Mouse (Mus musculus) CH12.LX (cell line): ENCODE measurements around the gene Mad1l1.

Experiments
- CTCF ChIP-seq, 2 experiments: IDR thresholded peaks in 1 of 2; conservative IDR thresholded peaks in 1 of 2; 2 replicates each; pipeline ENCODE4 v1.5.1; 2011 to 2012; ENCODE audit warnings: low read depth in 2 of 2, low read length in 2 of 2, improper control_type of control experiment in 1 of 2, inconsistent platforms in 1 of 2, mild to moderate bottlenecking in 1 of 2, moderate library complexity in 1 of 2
- EP300 ChIP-seq: IDR thresholded peaks from 2 replicates; pipeline ENCODE4 v1.6.1; 2011; ENCODE audit warnings: low read length, improper control_type of control experiment
- ETS1 ChIP-seq: conservative IDR thresholded peaks from 2 replicates; pipeline ENCODE4 v1.6.1; 2012; ENCODE audit warnings: low read depth, mild to moderate bottlenecking, inconsistent platforms, low read length, improper control_type of control experiment, moderate library complexity
- HCFC1 ChIP-seq: IDR thresholded peaks from 2 replicates; pipeline ENCODE4 v1.6.1; 2012; ENCODE audit warnings: low read depth, mild to moderate bottlenecking, inconsistent platforms, low read length, improper control_type of control experiment
- KAT2A ChIP-seq: IDR thresholded peaks from 2 replicates; pipeline ENCODE4 v1.6.1; 2012; ENCODE audit warnings: low read length, improper control_type of control experiment, inconsistent platforms; ENCODE audit not compliant: insufficient replicate concordance
- MAFK ChIP-seq: IDR thresholded peaks from 2 replicates; pipeline ENCODE4 v1.6.1; 2011; ENCODE audit warnings: low read length, improper control_type of control experiment; ENCODE audit not compliant: insufficient replicate concordance
- POLR2A ChIP-seq: IDR thresholded peaks from 2 replicates; pipeline ENCODE4 v1.6.1; 2011; ENCODE audit warnings: low read depth, mild to moderate bottlenecking, improper control_type of control experiment, low read length
- POLR2AphosphoS2 ChIP-seq: IDR thresholded peaks from 2 replicates; pipeline ENCODE4 v1.6.1; 2011; ENCODE audit warnings: low read depth, low read length, improper control_type of control experiment
- TCF12 ChIP-seq: IDR thresholded peaks from 2 replicates; pipeline ENCODE4 v1.6.1; 2014; ENCODE audit warnings: low read depth, mild to moderate bottlenecking, inconsistent platforms, low read length, improper control_type of control experiment
- USF1 ChIP-seq: IDR thresholded peaks from 2 replicates; pipeline ENCODE4 v1.6.1; 2014; ENCODE audit warnings: low read depth, mild to moderate bottlenecking, inconsistent platforms, low read length, improper control_type of control experiment
- ZC3H11A ChIP-seq: IDR thresholded peaks from 2 replicates; pipeline ENCODE4 v1.6.1; 2012; ENCODE audit warnings: low read depth, mild to moderate bottlenecking, inconsistent platforms, low read length, improper control_type of control experiment
- ZNF384 ChIP-seq: IDR thresholded peaks from 2 replicates; pipeline ENCODE4 v1.6.1; 2012; ENCODE audit warnings: low read depth, low read length, improper control_type of control experiment, inconsistent platforms

GRCm38 (mm10) chr5:140124626-140125025 lies 196.7 kb downstream of the Mad1l1 start:
- TF ChIP-seq ZNF384 (no peak), USF1 (no peak), CTCF (conservative IDR thresholded peaks at IDR 0.05 in 1 of 2, IDR thresholded peaks at IDR 0.05 in 1 of 2; ENCODE audit: low read depth in 2 of 2, low read length in 2 of 2) (no peak), POLR2A (no peak), POLR2AphosphoS2 (no peak), HCFC1 (no peak), MAFK (no peak), EP300 (no peak), ETS1 (no peak), ZC3H11A (no peak), TCF12 (no peak), KAT2A (no peak)
